Mouse (Mus musculus) spleen, postnatal 36 days (tissue): ENCODE measurements around the gene Atp5j.

ENCODE experiments used
- DNase-seq, 2 experiments: peaks; one replicate each; pipeline ENCODE4 v3.0.0; 2022; ENCODE audit warnings: low spot score in 2 of 2, mixed read lengths in 1 of 2

Atp5j gene

DNA sequence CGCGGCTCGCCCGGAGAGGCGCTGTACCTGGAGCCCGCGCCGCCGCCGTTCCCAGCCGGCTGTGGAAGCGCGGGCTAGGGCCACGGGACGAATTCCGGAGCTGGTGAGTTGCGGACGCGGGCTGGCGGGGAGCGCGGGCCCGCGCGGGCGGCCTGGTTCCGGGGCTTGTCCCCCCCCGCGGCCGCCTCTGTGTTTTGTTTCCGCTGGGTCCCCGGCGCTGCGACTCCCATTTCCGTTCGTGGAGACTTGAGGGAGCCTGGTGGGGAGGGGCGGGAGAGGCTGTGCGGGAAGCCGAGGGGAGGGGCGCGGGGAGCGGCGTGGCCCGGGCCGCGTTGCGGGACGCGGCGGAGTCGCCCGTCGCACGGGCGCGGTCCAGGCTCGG, at the start of gene Atp5j:
Atp5j (minus strand) TSS at position 185 of the 382 bp plus-strand sequence.
- DNase-seq: peak; percentile 60

GRCm38 (mm10) chr16:84884572-84884971, 49.1 kb upstream of the Atp5j start:
- no peak for DNase-seq

DNA sequence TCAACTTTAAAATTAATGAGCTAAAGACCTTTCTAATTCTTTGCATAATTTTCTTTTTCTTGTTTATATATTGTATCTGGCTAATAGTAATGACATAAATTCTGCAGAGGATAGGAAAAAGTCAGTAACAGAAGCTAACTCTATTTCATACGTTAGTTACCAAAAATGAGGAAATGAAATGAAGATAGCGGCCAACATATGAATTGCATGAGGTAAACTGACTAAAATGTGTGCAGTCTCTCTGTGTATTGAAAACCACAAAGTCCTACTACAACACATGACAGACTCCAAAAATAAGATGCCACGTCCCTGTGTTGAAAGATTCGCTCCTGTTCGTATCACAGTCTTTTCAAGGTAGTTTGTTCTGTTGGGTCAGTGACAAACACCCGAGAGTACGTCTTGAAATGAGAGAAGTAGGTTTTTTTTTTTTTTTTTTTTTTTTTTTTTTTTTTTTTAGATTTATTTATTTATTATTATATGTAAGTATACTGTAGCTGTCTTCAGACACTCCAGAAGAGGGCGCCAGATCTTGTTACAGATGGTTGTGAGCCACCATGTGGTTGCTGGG, 46.4 kb upstream of the Atp5j start:
- no peak for DNase-seq

DNA sequence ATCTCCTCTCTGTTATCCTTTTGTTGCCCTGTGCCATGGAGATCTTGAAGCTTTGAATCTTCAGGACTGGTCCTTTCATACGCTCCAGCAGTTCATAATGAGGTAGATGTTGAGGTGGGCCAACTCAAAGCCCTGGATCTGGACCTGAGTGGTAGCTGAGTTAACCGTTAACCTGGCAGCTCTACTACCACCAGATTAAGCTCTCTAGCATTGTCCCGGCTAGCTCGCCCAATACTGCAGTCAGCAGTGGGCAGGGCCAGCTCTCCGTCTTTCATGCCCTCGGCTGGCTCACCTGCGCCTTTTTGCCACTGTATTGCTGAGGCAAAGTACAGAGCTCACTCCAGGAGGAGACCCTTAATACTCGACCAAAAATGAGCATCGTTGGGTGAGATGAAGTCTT, 45.7 kb upstream of the Atp5j start:
- no peak for DNase-seq

DNA sequence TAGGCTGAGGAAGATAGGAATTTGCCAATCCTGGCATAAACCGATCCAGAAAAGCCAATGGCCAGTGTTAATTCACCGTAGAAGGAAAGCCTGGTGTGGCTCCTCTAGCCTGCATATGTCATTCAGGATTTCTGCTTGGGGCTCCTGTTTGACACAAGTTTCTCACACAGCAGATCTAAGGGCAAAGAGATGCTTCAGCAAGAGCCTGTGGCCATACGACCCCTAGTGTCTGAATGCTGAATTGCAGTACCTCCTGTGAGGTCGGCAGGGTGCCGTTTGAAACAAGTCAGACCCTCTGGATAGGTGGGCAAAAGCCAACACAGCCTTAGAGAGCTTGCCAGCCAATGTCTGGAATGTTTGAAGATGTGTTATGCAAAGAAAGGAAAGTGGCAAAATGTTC, 43.7 kb upstream of the Atp5j start:
- DNase-seq: peak; percentile 20 to 29

DNA sequence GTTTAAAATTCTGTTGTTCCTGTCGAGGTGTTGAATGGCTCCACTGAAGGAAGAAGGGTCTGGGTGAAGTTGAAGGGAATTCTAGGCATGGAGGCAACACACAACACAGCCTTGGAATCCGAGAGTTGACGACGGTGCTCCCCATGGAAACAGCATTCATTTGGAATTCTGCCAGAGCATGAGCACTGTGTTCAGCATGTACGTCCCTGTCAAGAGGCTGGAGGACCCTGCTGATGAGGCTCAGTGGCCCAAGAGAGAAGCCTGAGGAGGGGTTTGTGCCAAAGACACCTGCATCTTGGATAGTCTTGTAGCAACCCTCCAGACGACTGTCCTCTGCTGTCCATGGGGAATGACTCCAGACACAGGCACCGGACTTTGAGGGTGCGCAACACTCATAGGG, 40.7 kb upstream of the Atp5j start:
- no peak for DNase-seq

DNA sequence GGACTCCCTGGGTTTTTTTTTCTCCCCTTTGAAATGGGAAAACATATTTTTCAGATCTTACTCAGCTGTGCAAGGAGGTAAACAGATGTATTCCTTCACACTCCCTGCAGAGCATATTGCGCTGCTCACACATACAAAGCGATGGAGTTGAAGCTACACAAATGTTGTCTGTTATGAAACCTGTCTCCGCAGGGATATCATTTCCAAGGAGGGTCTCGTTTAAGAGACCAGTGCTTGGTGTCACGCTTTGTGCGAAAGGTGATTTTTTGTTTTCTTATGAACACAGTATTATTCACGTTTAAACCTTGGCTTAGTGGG, 40.3 kb upstream of the Atp5j start:
- no peak for DNase-seq

- no peak for DNase-seq
Measured at GRCm38 (mm10) chr16:84875012-84875717, 39.7 kb upstream of the Atp5j start.

DNA sequence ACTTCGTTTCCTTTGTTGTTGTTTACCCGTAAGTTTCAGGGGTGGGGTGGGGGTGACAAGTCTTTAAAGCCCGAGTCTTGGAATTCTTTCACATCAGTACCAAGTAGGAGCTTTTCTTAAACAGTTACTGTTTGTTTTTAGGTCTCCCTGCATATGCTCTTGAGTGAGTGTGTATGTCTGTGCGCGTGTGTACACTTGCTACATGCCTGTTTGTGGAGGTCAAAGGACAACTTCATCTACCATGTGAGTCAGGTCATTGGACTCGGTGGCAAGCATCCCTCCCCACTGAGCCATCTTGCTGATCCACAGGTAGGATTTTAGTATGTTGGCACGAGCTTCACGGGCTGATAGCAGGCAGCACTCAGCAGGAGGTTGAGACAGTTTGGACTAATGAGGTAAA, 38.4 kb upstream of the Atp5j start:
- DNase-seq: no peak

DNA sequence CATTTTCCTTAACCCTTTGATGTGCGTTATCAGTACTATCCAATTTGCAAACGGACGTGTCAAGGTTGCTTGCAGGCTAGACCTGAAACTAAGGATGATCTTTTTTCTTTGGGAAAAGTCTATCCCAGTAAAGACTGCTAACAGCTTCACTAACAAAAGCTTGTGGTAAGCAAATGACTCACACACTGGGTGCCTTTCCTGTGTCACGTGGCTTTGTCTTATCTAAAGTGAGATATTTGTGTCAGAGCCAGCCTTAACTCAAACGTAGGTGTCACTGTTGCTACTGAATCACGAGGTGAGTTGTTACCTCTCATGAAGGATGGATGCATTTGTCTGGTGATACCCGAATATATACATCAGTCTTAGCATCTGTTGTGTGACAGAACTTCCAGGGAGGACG, 29.2 kb upstream of the Atp5j start:
- DNase-seq: no peak

DNA sequence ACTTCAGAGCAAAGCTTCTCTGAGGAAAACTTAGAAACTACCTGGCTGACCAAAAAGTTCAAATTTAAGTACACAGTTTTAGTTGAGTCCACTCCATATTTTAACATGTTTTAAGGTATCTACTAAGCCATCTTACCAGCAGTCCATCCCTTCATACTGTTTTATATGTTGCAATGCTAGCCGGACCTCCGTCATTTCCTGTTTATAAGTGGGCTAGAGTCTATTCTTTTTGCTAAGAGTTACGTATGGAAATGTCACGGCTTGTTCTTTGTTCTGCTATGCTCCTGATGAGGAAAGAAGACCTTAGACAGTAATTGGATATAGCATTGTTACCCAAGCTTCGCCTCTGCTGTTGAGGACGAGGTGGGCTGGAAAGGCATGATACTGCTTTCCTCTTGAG, 18.1 kb upstream of the Atp5j start:
- no peak for DNase-seq

DNA sequence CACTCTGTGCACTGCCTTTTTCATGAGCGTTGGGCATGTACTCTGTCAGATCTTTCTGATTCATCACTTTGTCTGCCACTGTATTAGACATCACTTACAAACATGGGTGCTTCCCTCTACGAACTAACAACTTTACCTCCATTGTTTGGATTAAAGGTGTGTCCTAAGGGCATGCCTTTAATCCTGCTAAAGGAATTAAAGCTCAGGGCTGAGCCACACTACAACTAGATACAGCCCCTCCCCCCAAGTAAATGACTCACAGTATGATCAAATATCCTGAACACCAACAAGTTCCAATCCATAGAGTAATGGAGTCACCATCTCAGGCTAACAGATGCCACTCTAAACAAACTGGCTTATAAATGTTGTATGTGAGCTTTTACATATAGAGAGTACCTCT, 3.2 kb upstream of the Atp5j start:
- DNase-seq: no peak

DNA sequence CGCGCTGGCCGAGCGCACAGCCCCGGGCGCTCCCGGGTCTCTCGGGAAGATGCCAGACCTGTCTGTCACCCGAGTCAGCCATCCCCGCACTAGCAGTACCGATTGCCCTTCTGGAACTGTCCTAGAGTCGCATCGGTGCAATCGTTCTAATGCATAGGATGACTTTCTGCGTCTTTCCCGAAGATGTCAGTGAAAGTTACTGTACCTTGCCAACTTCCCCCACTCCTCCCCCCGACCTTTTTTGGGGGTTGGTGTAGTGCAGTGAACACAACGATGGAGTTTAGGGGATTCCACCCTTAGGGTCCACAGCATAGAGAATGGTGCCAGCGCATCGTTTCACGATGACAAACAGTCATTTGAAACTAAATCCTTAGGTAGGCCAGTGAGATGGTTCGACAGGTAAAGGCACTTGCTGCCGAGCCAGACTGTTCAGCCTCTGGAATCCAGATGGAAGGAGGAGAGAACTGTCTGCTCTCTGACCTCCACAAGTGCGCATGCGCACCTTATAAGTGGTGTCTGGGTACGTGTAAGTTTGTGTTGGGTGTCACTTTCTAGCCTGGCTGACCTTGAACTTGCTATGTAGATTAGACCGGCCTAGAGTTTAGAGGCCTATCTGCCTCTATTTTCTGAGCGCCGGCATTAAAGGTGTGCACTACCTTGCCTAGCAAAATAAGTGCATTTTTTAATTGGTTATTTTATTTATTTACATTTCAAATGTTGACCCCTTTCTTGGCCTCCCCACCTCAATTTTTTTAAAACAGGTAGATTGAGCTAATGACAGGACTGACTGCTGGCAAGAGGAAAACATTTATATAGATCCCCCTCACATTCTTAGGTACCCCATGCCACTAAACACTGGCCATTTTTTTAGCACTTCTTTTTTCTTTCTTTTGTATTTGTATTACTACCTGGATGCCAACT, 658 bp upstream of the Atp5j start:
- DNase-seq: peak; percentile 12 to 36

- peak; percentile 92 to 95 for DNase-seq
Measured at GRCm38 (mm10) chr16:84834745-84835440, 532 bp downstream of the Atp5j start, which contains the start of gene Gabpa. Gene Gabpa (plus strand): TSS chr16:84834925.

GRCm38 (mm10) chr16:84834344-84834743, 1.1 kb downstream of the Atp5j start:
- no peak for DNase-seq

DNA sequence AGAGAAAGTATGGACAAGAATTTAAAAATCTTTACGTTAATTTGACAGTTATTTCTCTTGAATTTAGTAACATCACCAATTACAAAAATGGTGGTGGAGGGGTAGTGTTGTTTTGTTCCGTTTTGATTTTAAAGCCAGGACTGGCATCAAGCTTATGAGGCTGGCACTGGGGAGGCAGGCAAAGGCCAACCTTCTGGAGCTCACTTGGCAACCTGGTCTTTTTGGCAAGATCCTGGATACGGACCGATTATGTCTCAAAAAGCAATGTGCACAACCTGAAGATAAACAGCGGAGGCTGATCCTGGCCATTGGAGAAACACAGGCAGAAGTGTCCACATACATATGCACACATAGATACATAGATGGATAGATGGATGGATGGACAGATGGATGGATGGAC, 2.7 kb downstream of the Atp5j start:
- no peak for DNase-seq

GRCm38 (mm10) chr16:84831696-84832095, 3.7 kb downstream of the Atp5j start:
- no peak for DNase-seq

DNA sequence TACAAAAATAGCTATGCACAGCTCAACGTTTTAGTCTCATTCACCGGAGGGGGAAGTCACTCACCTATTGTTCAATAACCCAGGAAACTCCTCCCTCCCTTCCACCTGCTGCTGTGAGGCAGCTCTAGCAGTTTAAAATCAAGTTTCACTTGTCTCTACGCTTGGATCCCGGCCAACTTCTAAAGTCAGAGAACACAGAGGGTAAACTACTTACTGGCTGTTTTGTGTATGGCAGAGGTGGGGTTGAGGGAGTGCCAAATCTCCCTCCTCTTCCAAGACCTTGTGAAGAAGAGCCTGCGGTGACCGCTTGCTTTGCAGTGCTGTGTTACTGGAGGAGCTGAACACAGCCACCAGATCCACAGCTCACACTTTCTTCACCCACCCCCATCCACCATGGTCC, 10.4 kb downstream of the Atp5j start:
- no peak for DNase-seq

DNA sequence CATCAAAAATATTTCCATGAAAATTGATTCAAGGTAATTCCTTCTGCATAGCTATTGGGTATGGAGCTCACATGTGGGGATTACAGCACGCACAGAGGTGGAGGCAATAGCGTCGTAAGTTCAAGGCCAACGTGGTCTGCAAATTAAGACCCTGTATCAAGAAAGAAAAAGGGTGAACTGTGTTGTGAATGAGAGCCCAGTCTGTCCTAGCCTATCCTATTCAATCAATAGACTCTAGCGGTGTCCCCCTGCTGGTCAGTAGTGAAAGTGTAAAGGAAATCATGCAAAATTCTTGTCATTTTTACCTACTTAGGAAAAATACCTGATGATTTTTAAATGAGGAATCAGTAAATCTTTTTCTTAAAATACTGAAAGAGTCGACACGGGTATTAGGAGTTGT, 18.0 kb downstream of the Atp5j start:
- peak in 1 of 2 experiments; percentile 24 for DNase-seq

DNA sequence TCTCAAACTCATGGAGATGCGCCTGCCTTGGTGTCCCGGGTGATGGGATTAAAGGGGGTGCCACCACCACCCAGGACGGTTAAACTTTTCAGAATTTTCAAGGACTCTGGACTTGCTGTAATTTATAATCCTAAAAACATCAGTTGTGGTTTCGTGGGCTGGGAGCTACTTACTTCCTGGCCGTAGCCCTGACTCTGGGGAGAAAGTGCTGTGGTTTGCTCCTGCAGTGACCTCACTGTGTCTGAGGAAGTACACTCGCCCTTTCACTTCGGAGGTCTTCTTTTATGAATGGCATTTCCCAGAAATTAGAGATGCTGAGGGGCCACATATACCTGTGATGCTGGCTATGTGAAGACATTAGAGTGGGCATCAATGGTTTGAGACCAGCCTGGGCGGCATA, 20.9 kb downstream of the Atp5j start:
- DNase-seq: no peak

- DNase-seq: no peak
Measured at GRCm38 (mm10) chr16:84813852-84814251, 21.6 kb downstream of the Atp5j start.

DNA sequence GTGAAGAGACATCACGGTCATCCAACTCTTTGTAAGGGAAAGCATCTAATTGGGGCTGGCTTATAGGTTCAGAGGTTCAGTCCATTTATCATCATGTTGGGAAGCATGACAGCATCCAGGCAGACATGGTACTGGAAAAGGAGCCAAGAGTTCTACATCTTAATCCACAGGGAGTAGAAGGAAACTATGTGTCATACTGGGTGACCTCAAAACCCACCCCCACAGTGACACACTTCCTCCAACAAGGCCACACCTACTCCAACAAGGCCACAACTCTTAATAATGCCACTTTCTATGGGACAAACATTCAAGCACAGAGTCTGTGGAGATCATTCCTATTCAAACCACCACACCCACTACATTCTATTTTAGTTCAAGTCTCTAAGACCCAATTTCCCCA, 25.2 kb downstream of the Atp5j start:
- no peak for DNase-seq
